10 mouse cellular contexts compared by ENCODE assay signal in the genomic region with DNA sequence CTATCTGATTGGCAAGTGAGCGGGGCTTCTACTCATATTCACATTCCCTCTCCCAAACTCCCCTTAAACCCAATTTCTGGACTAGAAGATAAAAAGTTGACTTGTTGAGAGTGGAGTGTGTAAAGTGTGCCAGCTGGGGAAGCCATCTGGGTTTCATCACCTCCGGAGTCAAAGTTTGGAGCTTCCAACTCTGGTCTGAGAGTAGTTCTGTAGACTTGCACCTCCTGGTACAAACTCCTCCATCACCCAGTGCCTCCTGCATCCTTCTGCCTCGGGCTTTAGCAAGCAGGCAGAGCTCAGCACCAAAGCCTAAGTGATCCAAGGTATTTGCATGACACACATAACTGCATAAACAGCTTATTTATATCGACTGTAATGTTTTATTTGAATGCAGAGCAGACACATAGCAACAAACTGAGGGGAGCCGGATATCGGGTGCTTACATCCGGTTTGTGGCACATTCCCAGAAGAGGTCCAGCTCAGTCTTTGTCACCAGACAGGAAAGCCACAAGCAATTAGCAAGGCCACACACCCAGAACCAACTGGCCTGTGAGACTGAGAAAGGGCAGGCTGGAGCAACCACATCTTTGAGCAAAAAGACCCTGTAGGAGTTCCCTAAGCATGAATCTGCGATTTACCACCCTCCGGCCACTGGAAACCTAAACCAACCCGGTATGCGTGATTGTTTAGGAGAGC.
DNase-seq lines count a peak whose midpoint lies in the region; ATAC-seq lines count a peak whose summit lies in the region.
"Had no signal": no experiment of that assay in that cellular context is flagged by ENCODE, and none has a peak within 500 bp of the region (broad histone marks: within the 10 kb centered on the region; RNA-seq: fewer than 3 reads in every experiment).

No protein-coding gene starts in this region.

- H3K4me1 ChIP-seq in kidney, embryonic 15.5 days: peaks cover 26% of the 10 kb centered on the region
- H3K4me1 ChIP-seq in embryonic facial prominence, embryonic 14.5 days (ENCODE audit: control insufficient read depth, insufficient read depth, low read length): peaks cover 27% of the 10 kb centered on the region
- H3K4me1 ChIP-seq in liver, embryonic 12.5 days: peaks cover 4% of the 10 kb centered on the region; the same call in 1 of the 2 replicates

- no peak overlapping the region for H3K4me2 ChIP-seq in kidney, embryonic 15.5 days
- H3K4me2 ChIP-seq in embryonic facial prominence, embryonic 14.5 days (ENCODE audit: low read depth, low read length): 0 out of 2 replicates have a peak overlapping the region, but pooled peaks have one; percentile 5
- no peak overlapping the region for H3K4me2 ChIP-seq in liver, embryonic 12.5 days
- H3K4me2 ChIP-seq: hindbrain, embryonic 14.5 days; neural tube, embryonic 12.5 days had no signal

- no peaks in the 10 kb centered on the region for H3K27me3 ChIP-seq in kidney, embryonic 15.5 days
- H3K27me3 ChIP-seq in embryonic facial prominence, embryonic 14.5 days (replicated peaks; ENCODE audit: control insufficient read depth, insufficient read depth, low read length): no peaks in the 10 kb centered on the region
- H3K27me3 ChIP-seq in liver, embryonic 12.5 days (replicated peaks): no peaks in the 10 kb centered on the region
- H3K27me3 ChIP-seq: neural tube, embryonic 12.5 days had no signal

- DNase-seq in kidney, adult 18-20 months: no peak
- DNase-seq in MN1 (ENCODE audit: low spot score): peak; percentile 42
- peak; percentile 65 for DNase-seq in embryonic facial prominence, embryonic 14.5 days (ENCODE audit: low spot score)
- DNase-seq in gastrocnemius, adult 18-20 months (ENCODE audit: low spot score): no peak
- no peak for DNase-seq in thymus, postnatal 10 days (ENCODE audit: low spot score in 2 of 2)
- DNase-seq: thymus, adult 2 months had no signal

- ATAC-seq in kidney, embryonic 15.5 days (replicated peaks; ENCODE audit: low FRiP score): peak; percentile 42; the same call in 1 of the 2 replicates
- peak; percentile 47 for ATAC-seq in embryonic facial prominence, embryonic 14.5 days (ENCODE audit: low read depth)
- ATAC-seq in liver, embryonic 12.5 days: no peak

- H3K9me3 ChIP-seq in kidney, embryonic 15.5 days (replicated peaks): no peaks in the 10 kb centered on the region
- H3K9me3 ChIP-seq in embryonic facial prominence, embryonic 14.5 days (ENCODE audit: control insufficient read depth, low read length): no peaks in the 10 kb centered on the region
- H3K9me3 ChIP-seq in liver, embryonic 12.5 days (replicated peaks): no peaks in the 10 kb centered on the region
- H3K9me3 ChIP-seq: neural tube, embryonic 12.5 days had no signal

- no peaks in the 10 kb centered on the region for H3K36me3 ChIP-seq in kidney, embryonic 15.5 days
- H3K36me3 ChIP-seq in embryonic facial prominence, embryonic 14.5 days (ENCODE audit: control insufficient read depth, insufficient read depth, low read length): no peaks in the 10 kb centered on the region
- no peaks in the 10 kb centered on the region for H3K36me3 ChIP-seq in liver, embryonic 12.5 days
- H3K36me3 ChIP-seq: neural tube, embryonic 12.5 days had no signal

- no peak overlapping the region for H3K9ac ChIP-seq in kidney, embryonic 15.5 days
- no peak overlapping the region for H3K9ac ChIP-seq in embryonic facial prominence, embryonic 14.5 days (ENCODE audit: low read depth, low read length)
- H3K9ac ChIP-seq in liver, embryonic 12.5 days: no peak overlapping the region
- H3K9ac ChIP-seq: hindbrain, embryonic 14.5 days; neural tube, embryonic 12.5 days had no signal

- H3K27ac ChIP-seq in kidney, embryonic 15.5 days: peak overlapping the region; percentile 84
- peak overlapping the region; percentile 84 for H3K27ac ChIP-seq in embryonic facial prominence, embryonic 14.5 days (replicated peaks; ENCODE audit: low read depth, low read length)
- 0 out of 2 replicates have a peak overlapping the region, but pooled peaks have one; percentile 40 for H3K27ac ChIP-seq in liver, embryonic 12.5 days
- H3K27ac ChIP-seq: hindbrain, embryonic 14.5 days; neural tube, embryonic 12.5 days had no signal

- 29% methylated on average over 11 of the region's 11 CpGs for WGBS in kidney, embryonic 15.5 days
- 38% methylated on average over 11 of the region's 11 CpGs for WGBS in embryonic facial prominence, embryonic 14.5 days
- 44% methylated on average over 11 of the region's 11 CpGs for WGBS in liver, embryonic 12.5 days (ENCODE audit: insufficient replicate concordance)

- H3K4me3 ChIP-seq in kidney, embryonic 15.5 days (replicated peaks): no peak overlapping the region
- no peak overlapping the region for H3K4me3 ChIP-seq in embryonic facial prominence, embryonic 14.5 days (ENCODE audit: low read depth, low read length)
- no peak overlapping the region for H3K4me3 ChIP-seq in liver, embryonic 12.5 days
- H3K4me3 ChIP-seq: neural tube, embryonic 12.5 days had no signal

Comparison
In these comparisons a context has a peak if more than half of its experiments do, and no peak if none do; other contexts are left out.
1. DNase-seq: peak in MN1 (single experiment) and embryonic facial prominence, embryonic 14.5 days (single experiment); none in kidney, adult 18-20 months (single experiment), gastrocnemius, adult 18-20 months (single experiment) and thymus, postnatal 10 days (0 of 2).
2. Peak in every context shown above with its lines, with median percentiles within 50 percentile points of each other: H3K27ac ChIP-seq.